Mouse (Mus musculus): ENCODE results near the gene Nat8f3. TPM values are rescaled to one million over a fixed set of nuclear protein-coding genes. Genes with fewer than 3 reads are reported as not detected.
"Not testable (repeated sequence)": the region's sequence is repeated elsewhere in the genome, so short reads cannot be mapped to it uniquely, and the experiment has no call there.

Nat8f3 gene
- under 1 TPM in 2 of 4 experiments, not detected in 2; 0.18 to 0.24 TPM for total RNA-seq (2022)

DNA sequence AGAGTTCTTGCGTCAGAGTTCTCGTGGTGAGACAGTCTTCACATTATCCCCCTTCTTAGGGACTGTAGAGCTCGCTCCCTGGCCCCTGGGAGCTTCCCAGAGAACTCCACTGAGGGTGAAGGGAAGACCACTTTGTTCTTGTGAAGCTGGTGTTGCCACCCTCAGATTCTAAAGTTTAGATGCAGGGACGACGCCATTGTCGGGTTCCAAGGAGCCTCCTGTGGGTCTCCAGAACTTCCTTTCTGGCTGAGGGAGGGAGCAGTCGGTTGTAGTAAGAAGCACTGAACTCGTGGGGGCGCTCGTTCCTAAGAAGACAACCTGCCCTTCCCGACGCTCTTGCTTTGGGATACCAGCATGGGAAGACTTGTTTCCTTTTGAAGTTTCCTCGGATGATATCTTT is at the start of gene Nat8f3:
TSS of gene Nat8f3 (minus strand) at position 223 of the 400 bp plus-strand sequence.
- peak; percentile 11 to 19 for DNase-seq (ENCODE audit: low spot score in 2 of 2)

DNA sequence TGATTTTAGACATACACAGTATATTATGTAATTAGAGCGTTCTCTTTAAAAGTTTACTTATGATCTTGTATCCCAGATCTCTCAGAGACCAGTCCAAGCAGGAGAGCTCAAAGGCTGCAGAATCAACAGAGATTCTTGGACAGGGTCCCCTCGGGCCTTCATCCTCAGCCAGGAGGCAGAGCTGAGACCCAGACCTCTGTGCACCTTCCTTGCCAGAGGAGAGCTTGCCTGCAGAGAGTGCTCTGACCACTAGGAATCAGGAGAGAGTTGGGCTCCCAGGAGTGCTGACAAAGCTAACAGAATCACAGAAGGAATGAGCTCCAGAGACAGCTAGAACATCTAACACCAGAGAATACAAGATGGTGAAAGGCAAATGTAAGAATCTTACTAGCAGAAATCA is 47.8 kb upstream of the Nat8f3 start:
- no peak for DNase-seq (ENCODE audit: low spot score in 2 of 2)

- not testable (repeated sequence) for DNase-seq (ENCODE audit: low spot score in 2 of 2)
These were observed 45.5 kb upstream of the Nat8f3 start for GRCm38 (mm10) chr6:85810942-85811537.

- not testable (repeated sequence) for DNase-seq (ENCODE audit: low spot score in 2 of 2)
These were observed 45.0 kb upstream of the Nat8f3 start for GRCm38 (mm10) chr6:85810514-85810913.

- DNase-seq (ENCODE audit: low spot score in 2 of 2) = not testable (repeated sequence)
These were observed 44.2 kb upstream of the Nat8f3 start for GRCm38 (mm10) chr6:85809784-85810183.

GRCm38 (mm10) chr6:85803180-85803579 is 37.6 kb upstream of the Nat8f3 start:
- not testable (repeated sequence) for DNase-seq (ENCODE audit: low spot score in 2 of 2)

GRCm38 (mm10) chr6:85763127-85764070 is 2.2 kb downstream of the Nat8f3 start:
- DNase-seq (ENCODE audit: low spot score in 2 of 2) = not testable (repeated sequence)

GRCm38 (mm10) chr6:85762678-85763077 is 2.9 kb downstream of the Nat8f3 start:
- not testable (repeated sequence) for DNase-seq (ENCODE audit: low spot score in 2 of 2)

DNA sequence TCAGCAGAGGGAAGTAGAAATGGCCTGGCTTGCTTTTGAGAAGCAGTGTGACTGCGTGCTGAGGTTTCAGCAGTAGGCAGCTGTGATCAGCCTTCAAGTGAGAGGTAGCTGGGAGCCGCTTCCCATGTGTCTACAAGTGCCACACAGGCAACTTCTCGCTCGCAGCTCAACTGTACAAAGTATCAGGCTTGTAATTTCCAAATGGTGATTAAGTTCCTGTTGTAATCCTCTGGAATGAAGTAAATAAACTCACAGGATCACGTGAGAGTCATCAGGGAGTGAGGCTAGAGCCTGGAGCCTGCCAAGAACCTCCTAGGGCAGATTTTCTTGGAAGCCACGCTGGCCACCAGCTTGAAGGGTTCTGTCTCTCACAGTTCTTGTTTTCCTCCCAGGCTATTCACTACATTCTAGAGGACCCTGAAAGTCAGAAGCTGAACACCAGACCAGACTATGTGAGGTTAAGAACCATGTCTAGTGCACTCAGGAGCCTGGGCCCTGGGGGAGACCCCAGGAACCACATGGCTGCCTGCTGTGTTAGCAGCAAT is 9.8 kb downstream of the Nat8f3 start:
- peak in 1 of 2 experiments; percentile 3 for DNase-seq (ENCODE audit: low spot score in 2 of 2)

- DNase-seq (ENCODE audit: low spot score in 2 of 2) = not testable (repeated sequence)
These were observed 52.4 kb downstream of the Nat8f3 start, which contains the start of gene Nat8f7 for GRCm38 (mm10) chr6:85713105-85713504. Gene Nat8f7, minus strand, starts transcription at chr6:85713205.

DNA sequence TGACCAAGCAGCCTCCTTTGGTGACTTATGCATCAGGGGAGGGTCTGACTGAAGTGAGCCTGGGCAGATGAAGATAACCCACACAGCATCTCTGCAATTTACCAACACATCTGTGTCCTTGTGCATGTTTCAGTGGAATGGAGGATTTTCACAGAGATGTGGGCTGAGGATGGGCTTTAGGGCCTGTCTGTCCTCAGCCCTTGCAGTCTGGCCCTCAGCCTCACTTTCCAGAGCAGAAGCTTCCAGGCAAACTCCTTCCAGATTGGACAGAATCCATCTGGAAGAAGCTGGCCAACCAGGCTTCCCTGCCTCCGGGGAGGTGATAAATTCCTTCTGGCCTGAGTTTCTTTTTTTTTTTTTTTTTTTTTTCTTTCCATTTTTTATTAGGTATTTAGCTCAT is 55.9 kb downstream of the Nat8f3 start:
- DNase-seq (ENCODE audit: low spot score in 2 of 2) = not testable (repeated sequence)

- DNase-seq (ENCODE audit: low spot score in 2 of 2) = not testable (repeated sequence)
These were observed 56.3 kb downstream of the Nat8f3 start for GRCm38 (mm10) chr6:85709206-85709605.

DNA sequence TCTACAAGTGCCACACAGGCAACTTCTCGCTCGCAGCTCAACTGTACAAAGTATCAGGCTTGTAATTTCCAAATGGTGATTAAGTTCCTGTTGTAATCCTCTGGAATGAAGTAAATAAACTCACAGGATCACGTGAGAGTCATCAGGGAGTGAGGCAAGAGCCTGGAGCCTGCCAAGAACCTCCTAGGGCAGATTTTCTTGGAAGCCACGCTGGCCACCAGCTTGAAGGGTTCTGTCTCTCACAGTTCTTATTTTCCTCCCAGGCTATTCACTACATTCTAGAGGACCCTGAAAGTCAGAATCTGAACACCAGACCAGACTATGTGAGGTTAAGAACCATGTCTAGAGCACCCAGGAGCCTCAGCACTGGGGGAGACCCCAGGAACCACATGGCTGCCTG is 63.6 kb downstream of the Nat8f3 start:
- peak; percentile 9 to 30 for DNase-seq (ENCODE audit: low spot score in 2 of 2)

Small RNAs within 50 kb of the gene (microRNA-seq; reads per million reads assigned to microRNA genes)
- gene Gm27317 (not detected), gene Mir6375 (not detected)

Other genes with a start within 250 kb of the Nat8f3 start
- under 1 TPM; 0.53 to 0.80 (median 0.66) TPM for gene Alms1, start 178.2 kb downstream of the Nat8f3 start, total RNA-seq (2022)
- under 1 TPM in 1 of 4 experiments, not detected in 3; 0.18 TPM for gene Nat8f7, start 52.5 kb downstream of the Nat8f3 start, total RNA-seq (2022)
- gene Nat8f6, start 55.2 kb upstream of the Nat8f3 start, total RNA-seq (2022) = not detected
- gene Nat8f5, start 55.2 kb upstream of the Nat8f3 start, total RNA-seq (2022) = not detected
- not detected for gene Nat8, start 66.3 kb upstream of the Nat8f3 start, total RNA-seq (2022)
- under 1 TPM in 1 of 4 experiments, not detected in 3; 0.13 TPM for gene Nat8f2, start 103.4 kb upstream of the Nat8f3 start, total RNA-seq (2022)
- gene Nat8f4, start 139.1 kb upstream of the Nat8f3 start, total RNA-seq (2022) = under 1 TPM in 1 of 4 experiments, not detected in 3; 0.13 TPM
- gene Tprkb, start 146.1 kb upstream of the Nat8f3 start, total RNA-seq (2022) = 10 to 100 TPM; 17.1 to 24.6 (median 20.0) TPM
- gene Nat8f1, start 149.9 kb upstream of the Nat8f3 start, total RNA-seq (2022) = 1 to 10 TPM; 1.3 to 2.8 (median 1.9) TPM
- 10 to 100 TPM; 19.5 to 23.2 (median 22.1) TPM for gene Dusp11, start 195.9 kb upstream of the Nat8f3 start, total RNA-seq (2022)